8 mouse cellular contexts compared by ENCODE assay signal in the genomic region with DNA sequence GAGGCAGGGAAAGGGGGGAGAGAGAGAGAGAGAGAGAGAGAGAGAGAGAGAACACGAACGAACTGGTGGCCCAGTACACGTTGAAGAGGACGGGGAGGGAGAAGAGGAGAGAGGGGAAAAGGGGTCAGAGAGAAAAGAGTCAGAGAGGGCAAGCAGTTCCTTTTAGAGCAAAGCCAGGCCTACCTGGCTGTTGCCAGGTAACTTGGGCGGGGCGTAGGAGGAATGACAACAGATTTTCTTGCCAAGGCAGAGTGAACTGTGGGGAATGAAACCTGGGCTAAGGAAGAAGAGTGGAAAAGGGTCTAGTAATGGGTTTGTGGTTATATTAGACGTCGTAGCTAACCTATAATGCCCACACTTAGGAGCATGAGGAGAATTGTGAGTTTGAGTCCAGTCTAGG. TPM values are rescaled to one million over a fixed set of nuclear protein-coding genes. Genes with fewer than 3 reads are reported as not detected.
A peak's percentile ranks its signal among the peaks of the same experiment; 100 is the strongest.
DNase-seq lines count a peak whose midpoint lies in the region; ATAC-seq and TF ChIP-seq lines count a peak whose summit lies in the region.

No protein-coding gene starts in this region.

- no peak for TF ChIP-seq CTCF in gastrocnemius, adult 2 months (IDR thresholded peaks at IDR 0.05)

- H3K9me3 ChIP-seq in hindbrain, embryonic 12.5 days (replicated peaks), result no peaks in the 10 kb centered on the region

- intact Hi-C loops in gastrocnemius, adult 2 months (cut with DNase I), result no loop called here

- H3K4me2 ChIP-seq in hindbrain, embryonic 12.5 days (replicated peaks), result peak overlapping the region; percentile 72

- H3K79me2 ChIP-seq in macrophage (ENCODE audit: inconsistent target), result peaks cover 40% of the 10 kb centered on the region; the same call in 1 of the 2 replicates

- H3K4me3 ChIP-seq in gastrocnemius, adult 2 months, result peak overlapping the region; percentile 97
- peak overlapping the region; percentile 83 for H3K4me3 ChIP-seq in hindbrain, embryonic 12.5 days
- H3K4me3 ChIP-seq in macrophage (ENCODE audit: inconsistent target), result peak overlapping the region; percentile 65; the same call in 1 of the 2 replicates

- no peaks in the 10 kb centered on the region for H3K27me3 ChIP-seq in hindbrain, embryonic 12.5 days

- peak overlapping the region; percentile 97; the same call in 1 of the 2 replicates for H3K27ac ChIP-seq in gastrocnemius, adult 2 months
- no peak overlapping the region for H3K27ac ChIP-seq in hindbrain, embryonic 12.5 days
- H3K27ac ChIP-seq in macrophage, result peak overlapping the region; percentile 57; the same call in 1 of the 2 replicates

- H3K36me3 ChIP-seq in hindbrain, embryonic 12.5 days, result 0 out of 2 replicates have a peak, but pooled peaks cover 12% of the 10 kb centered on the region
- H3K36me3 ChIP-seq in macrophage (ENCODE audit: inconsistent target), result peaks cover 13% of the 10 kb centered on the region; the same call in 1 of the 2 replicates

- H3K9ac ChIP-seq in hindbrain, embryonic 12.5 days, result peak overlapping the region; percentile 90

- peaks cover 13% of the 10 kb centered on the region for H3K4me1 ChIP-seq in hindbrain, embryonic 12.5 days

- WGBS in hindbrain, embryonic 12.5 days, result 41% methylated on average over 8 of the region's 8 CpGs
- WGBS in macrophage (ENCODE audit: missing documents), result 52% methylated on average over 8 of the region's 8 CpGs

- ATAC-seq in hindbrain, embryonic 12.5 days (ENCODE audit: low FRiP score), result no peak

- DNase-seq in gastrocnemius, adult 2 months, result no peak
- DNase-seq in gastrocnemius, adult 8-10 months (ENCODE audit: low spot score in 2 of 2), result no peak
- DNase-seq in ES-CJ7 (ENCODE audit: low read depth, low spot score), result peak; percentile 67
- no peak for DNase-seq in ovary, adult 18-20 months (ENCODE audit: low spot score)
- no peak for DNase-seq in adrenal gland, adult (ENCODE audit: inconsistent age in 2 of 2, low spot score in 1 of 2)
- no peak for DNase-seq in thymus, adult 18-20 months

RNA-seq across cellular contexts. Expression of gene Tefm, which starts 0.9 kb away (rescaled TPM):
- 10 to 100 TPM; 18.6 to 24.1 TPM for total RNA-seq in gastrocnemius, adult 2 months (2021)
- 10 to 100 TPM; 19.0 to 22.1 (median 20.5) TPM for total RNA-seq in gastrocnemius, adult 8-10 months (2022)
- 23.6 and 26.4 TPM in 2 replicates for polyA plus RNA-seq in hindbrain, embryonic 12.5 days (2016; fragmentation: Nextera tagmentation; extraction: Ambion mirVana)
- total RNA-seq in macrophage (2018; cell fraction: chromatin; rRNA removed), result 10 to 100 TPM in 5 of 26 experiments, 1 to 10 TPM in 21; 1.0 to 12.9 (median 5.6) TPM
- 10 to 100 TPM in 18 of 26 experiments, 1 to 10 TPM in 8; 4.6 to 15.5 (median 10.5) TPM for total RNA-seq in macrophage (2018; cell fraction: cytosol; rRNA removed)
- 10 to 100 TPM in 10 of 26 experiments, 1 to 10 TPM in 16; 1.6 to 17.8 (median 8.9) TPM for total RNA-seq in macrophage (2018; cell fraction: nucleus; rRNA removed)
- polyA plus RNA-seq in macrophage (2018), result 7.9 to 16.0 TPM (median 9.1 TPM) in 3 replicates

RNA-seq across cellular contexts. Expression of gene Adap2, which starts 11.0 kb away (rescaled TPM):
- 1 to 10 TPM; 4.2 to 4.7 TPM for total RNA-seq in gastrocnemius, adult 2 months (2021)
- total RNA-seq in gastrocnemius, adult 8-10 months (2022), result 1 to 10 TPM; 1.2 to 3.9 (median 2.6) TPM
- 2.0 and 2.6 TPM in 2 replicates for polyA plus RNA-seq in hindbrain, embryonic 12.5 days (2016; fragmentation: Nextera tagmentation; extraction: Ambion mirVana)
- 100 to 1,000 TPM; 119 to 715 (median 357) TPM for total RNA-seq in macrophage (2018; cell fraction: chromatin; rRNA removed)
- 100 to 1,000 TPM in 19 of 26 experiments, 10 to 100 TPM in 7; 65.8 to 202 (median 108) TPM for total RNA-seq in macrophage (2018; cell fraction: cytosol; rRNA removed)
- 100 to 1,000 TPM in 24 of 26 experiments, 10 to 100 TPM in 2; 94.4 to 583 (median 247) TPM for total RNA-seq in macrophage (2018; cell fraction: nucleus; rRNA removed)
- polyA plus RNA-seq in macrophage (2018), result 54.5 to 101 TPM (median 85.2 TPM) in 3 replicates

RNA-seq across cellular contexts. Expression of gene Rnf135, which starts 40.8 kb away (rescaled TPM):
- 1 to 10 TPM; 2.2 to 2.4 TPM for total RNA-seq in gastrocnemius, adult 2 months (2021)
- total RNA-seq in gastrocnemius, adult 8-10 months (2022), result 1 to 10 TPM; 1.6 to 2.8 (median 2.4) TPM
- polyA plus RNA-seq in hindbrain, embryonic 12.5 days (2016; fragmentation: Nextera tagmentation; extraction: Ambion mirVana), result 5.6 and 6.5 TPM in 2 replicates
- total RNA-seq in macrophage (2018; cell fraction: chromatin; rRNA removed), result 10 to 100 TPM; 17.2 to 69.8 (median 48.8) TPM
- 10 to 100 TPM; 15.5 to 57.5 (median 30.7) TPM for total RNA-seq in macrophage (2018; cell fraction: cytosol; rRNA removed)
- total RNA-seq in macrophage (2018; cell fraction: nucleus; rRNA removed), result 10 to 100 TPM; 23.7 to 88.1 (median 50.5) TPM
- polyA plus RNA-seq in macrophage (2018), result 8.8 to 30.5 TPM (median 15.2 TPM) in 3 replicates

RNA-seq across cellular contexts. Expression of gene Atad5, which starts 53.7 kb away (rescaled TPM):
- under 1 TPM; 0.74 to 0.81 TPM for total RNA-seq in gastrocnemius, adult 2 months (2021)
- total RNA-seq in gastrocnemius, adult 8-10 months (2022), result under 1 TPM; 0.51 to 0.73 (median 0.71) TPM
- 11.1 and 11.7 TPM in 2 replicates for polyA plus RNA-seq in hindbrain, embryonic 12.5 days (2016; fragmentation: Nextera tagmentation; extraction: Ambion mirVana)
- 10 to 100 TPM in 14 of 26 experiments, 1 to 10 TPM in 12; 3.4 to 18.6 (median 10.6) TPM for total RNA-seq in macrophage (2018; cell fraction: chromatin; rRNA removed)
- total RNA-seq in macrophage (2018; cell fraction: cytosol; rRNA removed), result 1 to 10 TPM in 25 of 26 experiments, under 1 TPM in 1; 0.86 to 3.2 (median 2.4) TPM
- total RNA-seq in macrophage (2018; cell fraction: nucleus; rRNA removed), result 10 to 100 TPM in 2 of 26 experiments, 1 to 10 TPM in 24; 2.5 to 28.8 (median 6.8) TPM
- 1.5 to 6.1 TPM (median 1.9 TPM) in 3 replicates for polyA plus RNA-seq in macrophage (2018)
